12 mouse cellular contexts compared by ENCODE assay signal in the genomic region with DNA sequence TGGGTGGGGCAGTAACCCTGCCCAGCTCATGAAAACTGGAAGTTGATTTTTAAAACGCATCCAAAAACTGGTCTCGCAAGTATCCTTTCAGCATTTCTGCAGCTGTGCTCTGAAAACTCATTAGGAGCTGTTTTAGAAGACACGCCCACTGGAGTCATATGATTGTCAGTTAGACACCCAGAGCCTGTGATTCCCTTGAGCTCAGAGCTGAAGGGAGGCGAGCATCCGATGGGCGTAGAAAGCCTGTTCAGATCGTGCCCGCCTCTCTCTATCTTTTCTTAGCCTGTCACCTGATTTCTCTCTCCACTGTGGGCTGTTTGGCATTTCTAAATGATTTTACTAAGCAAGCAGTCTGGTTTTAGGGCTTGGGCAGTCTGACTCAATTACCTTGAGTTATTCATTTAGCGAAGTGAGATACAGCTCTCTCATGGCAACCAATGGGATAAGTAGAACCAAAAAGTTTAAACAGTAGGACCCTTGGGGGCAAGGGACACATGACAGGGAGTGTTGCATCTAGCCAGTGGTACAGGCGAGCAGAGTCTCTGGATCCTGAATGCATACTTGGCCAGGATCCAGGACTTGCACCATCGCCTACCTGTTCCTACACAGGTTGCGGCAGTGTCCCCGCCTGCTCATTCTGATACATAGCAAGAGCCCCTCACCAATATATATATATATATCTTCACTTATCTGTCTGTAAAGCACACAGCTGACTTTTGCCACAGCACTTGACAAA. TPM values are rescaled to one million over a fixed set of nuclear protein-coding genes. Genes with fewer than 3 reads are reported as not detected.
DNase-seq lines count a peak whose midpoint lies in the region; ATAC-seq and TF ChIP-seq lines count a peak whose summit lies in the region.
"Had no signal": no experiment of that assay in that cellular context is flagged by ENCODE, and none has a peak within 500 bp of the region (broad histone marks: within the 10 kb centered on the region; RNA-seq: fewer than 3 reads in every experiment).

No protein-coding gene starts in this region.

- peak overlapping the region; percentile 80 for H3K27ac ChIP-seq in left cerebral cortex, adult 2 months
- H3K27ac ChIP-seq: limb, embryonic 12.5 days; lung, embryonic 15.5 days had no signal

- peak; percentile 96 for ATAC-seq in frontal cortex, adult (ENCODE audit: low TSS enrichment)
- ATAC-seq in erythroid progenitor cell, adult 5-6 weeks (replicated peaks; ENCODE audit: low FRiP score, poor library complexity, severe bottlenecking) = no peak

- no peak for DNase-seq in frontal cortex, postnatal 25 days (ENCODE audit: low spot score in 2 of 2)
- DNase-seq in right cerebral cortex, adult 18-20 months = peak; percentile 86
- no peak for DNase-seq in right cerebral cortex, postnatal 4 days
- DNase-seq in left cerebral cortex, adult 2 months (ENCODE audit: extremely low spot score in 1 of 2, low spot score in 2 of 2) = peak; percentile 58 to 66
- peak; percentile 95 for DNase-seq in telencephalon, adult 2 months (ENCODE audit: low read depth, low spot score)
- DNase-seq in B cell, adult 2 months = no peak
- DNase-seq: kidney, adult 2 months had no signal

- no peak overlapping the region for H3K4me3 ChIP-seq in left cerebral cortex, adult 2 months
- H3K4me3 ChIP-seq: limb, embryonic 12.5 days; lung, embryonic 15.5 days had no signal

- intact Hi-C loops in left cerebral cortex, adult 2 months (cut with DNase I) = no loop called here

- no peak for TF ChIP-seq CTCF in left cerebral cortex, adult 2 months (IDR thresholded peaks at IDR 0.05)

RNA-seq across cellular contexts. Expression of a gene that starts 17.4 kb away (rescaled TPM):
- 1 to 10 TPM; 2.9 to 3.9 TPM for total RNA-seq in left cerebral cortex, adult 2 months (2021)
- total RNA-seq in erythroid progenitor cell, adult 5-6 weeks (2015; ENCODE audit: low replicate concordance) = 2.1 and 2.2 TPM in 2 replicates
- 0.39 and 1.2 TPM in 2 replicates for total RNA-seq in erythroid progenitor cell, adult 5-6 weeks (2017; ENCODE audit: low replicate concordance)
- total RNA-seq: monocyte, adult 5-6 weeks had no signal

Comparison
In these comparisons a context has a peak if more than half of its experiments do, and no peak if none do; other contexts are left out.
1. DNase-seq: peak in right cerebral cortex, adult 18-20 months (single experiment), left cerebral cortex, adult 2 months (2 of 2) and telencephalon, adult 2 months (single experiment); none in frontal cortex, postnatal 25 days (0 of 2), right cerebral cortex, postnatal 4 days (single experiment) and B cell, adult 2 months (0 of 2).